Mouse (Mus musculus): ENCODE measurements around the gene Ntmt1.

Gene Ntmt1

DNA sequence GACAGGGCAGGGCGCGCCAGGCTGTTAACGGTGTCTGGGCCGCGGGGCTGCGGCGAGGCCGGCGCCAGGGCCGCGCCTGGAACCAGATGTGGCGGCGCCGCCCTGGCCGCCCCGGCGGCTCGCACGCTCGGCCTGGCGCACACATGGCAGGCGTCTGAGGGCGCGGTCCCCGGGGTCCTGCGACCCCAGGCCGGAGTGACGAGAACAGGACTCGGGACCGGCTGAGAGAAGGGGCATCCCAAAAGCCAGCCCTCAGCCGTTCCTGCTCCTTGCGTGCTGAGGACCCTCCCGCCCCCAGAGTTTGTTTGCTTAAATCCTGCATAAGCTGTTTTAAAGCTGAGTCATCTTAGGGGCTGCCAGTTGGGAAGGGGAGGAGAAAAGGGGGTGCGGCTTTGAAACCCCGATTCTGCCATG is 57.3 kb downstream of the Ntmt1 start:
- no peak for DNase-seq (ENCODE audit: extremely low read depth, low read depth)

- no peak for DNase-seq (ENCODE audit: extremely low read depth, low read depth)
Measured at GRCm38 (mm10) chr2:30865426-30865825, 57.8 kb downstream of the Ntmt1 start.

- DNase-seq (ENCODE audit: extremely low read depth, low read depth) = no peak
Measured at GRCm38 (mm10) chr2:30870863-30871262, 63.2 kb downstream of the Ntmt1 start.

Data from MEL-GATA-1-ER (cell line).